Mouse (Mus musculus): Measurements from ENCODE around the gene Lilra5. TPM values are rescaled to one million over a fixed set of nuclear protein-coding genes. Genes with fewer than 3 reads are reported as not detected.
"Not testable (repeated sequence)": the region's sequence is repeated elsewhere in the genome, so short reads cannot be mapped to it uniquely, and the experiment has no call there.

Gene Lilra5
- polyA plus RNA-seq, 1 experiment from 2014 or later, result not detected

DNA sequence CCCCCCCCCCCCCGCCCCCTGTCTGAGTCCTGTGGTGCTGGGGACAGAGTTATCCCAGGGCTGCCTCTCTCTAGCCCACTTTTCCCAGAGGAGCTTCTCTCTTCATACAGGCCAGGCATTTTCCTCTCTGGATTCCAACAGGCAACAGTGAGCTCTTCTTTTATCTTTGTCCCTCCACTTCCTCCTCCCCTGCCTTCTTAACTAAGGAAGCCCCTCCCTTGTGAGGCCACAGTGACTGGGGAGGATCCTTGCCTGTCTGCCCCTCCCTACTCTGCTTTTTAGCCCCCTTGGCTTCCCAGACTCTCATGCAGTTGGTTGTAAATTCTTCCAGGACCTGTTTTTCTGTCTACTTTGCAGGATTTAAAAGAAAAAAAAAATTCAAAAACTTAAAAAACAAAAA is 18.5 kb downstream of the Lilra5 start:
- not testable (repeated sequence) for H3K4me1 ChIP-seq (ENCODE audit: control insufficient read depth, insufficient read depth, low read length); H3K36me3 ChIP-seq (ENCODE audit: control insufficient read depth, insufficient read depth, low read length); H3K27me3 ChIP-seq (ENCODE audit: control insufficient read depth, insufficient read depth, low read length); ATAC-seq (ENCODE audit: low read depth); H3K4me3 ChIP-seq (ENCODE audit: low read depth, low read length); H3K27ac ChIP-seq (ENCODE audit: low read depth, low read length); H3K9me3 ChIP-seq (ENCODE audit: control insufficient read depth, low read length); H3K4me2 ChIP-seq (ENCODE audit: low read depth, low read length); H3K9ac ChIP-seq (replicated peaks; ENCODE audit: low read depth, low read length)
- 80% methylated on average over 1 of the region's 1 CpGs for WGBS

DNA sequence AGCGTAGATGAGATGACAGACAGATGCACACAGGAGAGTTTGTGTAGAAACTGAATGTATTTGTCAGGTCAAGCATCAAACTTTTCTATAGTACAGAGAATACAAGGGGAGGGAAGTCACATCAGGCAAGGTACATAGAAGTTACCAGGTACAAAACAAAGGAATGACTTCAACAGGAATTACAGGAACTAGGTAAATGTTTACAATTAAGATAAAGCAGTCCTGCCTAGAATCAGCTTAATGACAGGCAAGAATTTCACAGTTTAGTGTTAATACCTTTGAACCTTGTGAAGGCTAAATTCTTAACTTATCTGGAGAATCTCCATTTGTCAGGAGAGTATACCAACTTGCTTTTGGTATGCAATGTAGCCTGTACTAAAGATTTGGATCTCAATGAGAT is 23.0 kb downstream of the Lilra5 start:
- ATAC-seq (ENCODE audit: low read depth); H3K27ac ChIP-seq (ENCODE audit: low read depth, low read length); H3K4me3 ChIP-seq (ENCODE audit: low read depth, low read length); H3K4me2 ChIP-seq (ENCODE audit: low read depth, low read length); H3K9ac ChIP-seq (replicated peaks; ENCODE audit: low read depth, low read length); H3K27me3 ChIP-seq (ENCODE audit: control insufficient read depth, insufficient read depth, low read length); H3K9me3 ChIP-seq (ENCODE audit: control insufficient read depth, low read length); H3K36me3 ChIP-seq (ENCODE audit: control insufficient read depth, insufficient read depth, low read length); H3K4me1 ChIP-seq (ENCODE audit: control insufficient read depth, insufficient read depth, low read length): not testable (repeated sequence)
- WGBS, result 95% methylated on average over 1 of the region's 1 CpGs

DNA sequence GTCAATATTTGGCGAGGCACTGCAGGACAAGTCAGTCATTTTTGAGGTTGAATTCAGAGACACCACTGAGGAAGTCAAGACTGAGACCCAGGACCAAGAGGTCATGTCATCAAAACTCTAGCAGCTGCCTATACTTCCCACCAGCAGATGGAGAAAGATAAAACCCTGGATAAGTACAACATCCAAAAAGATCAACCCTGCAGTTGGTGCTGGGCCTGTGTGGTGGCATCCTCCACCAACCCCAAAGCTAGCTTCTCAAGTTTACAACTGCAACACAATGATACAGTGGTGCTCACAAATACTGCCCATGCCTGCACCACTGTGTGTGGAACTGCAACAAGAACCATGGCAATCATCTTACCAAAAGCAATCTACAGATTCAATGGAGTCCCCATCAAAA is 34.6 kb downstream of the Lilra5 start:
- H3K36me3 ChIP-seq (ENCODE audit: control insufficient read depth, insufficient read depth, low read length); H3K27ac ChIP-seq (ENCODE audit: low read depth, low read length); H3K4me1 ChIP-seq (ENCODE audit: control insufficient read depth, insufficient read depth, low read length); H3K9me3 ChIP-seq (ENCODE audit: control insufficient read depth, low read length); H3K9ac ChIP-seq (replicated peaks; ENCODE audit: low read depth, low read length); H3K4me2 ChIP-seq (ENCODE audit: low read depth, low read length); ATAC-seq (ENCODE audit: low read depth); H3K27me3 ChIP-seq (ENCODE audit: control insufficient read depth, insufficient read depth, low read length); H3K4me3 ChIP-seq (ENCODE audit: low read depth, low read length): not testable (repeated sequence)
- WGBS, result 72% methylated on average over 1 of the region's 1 CpGs

DNA sequence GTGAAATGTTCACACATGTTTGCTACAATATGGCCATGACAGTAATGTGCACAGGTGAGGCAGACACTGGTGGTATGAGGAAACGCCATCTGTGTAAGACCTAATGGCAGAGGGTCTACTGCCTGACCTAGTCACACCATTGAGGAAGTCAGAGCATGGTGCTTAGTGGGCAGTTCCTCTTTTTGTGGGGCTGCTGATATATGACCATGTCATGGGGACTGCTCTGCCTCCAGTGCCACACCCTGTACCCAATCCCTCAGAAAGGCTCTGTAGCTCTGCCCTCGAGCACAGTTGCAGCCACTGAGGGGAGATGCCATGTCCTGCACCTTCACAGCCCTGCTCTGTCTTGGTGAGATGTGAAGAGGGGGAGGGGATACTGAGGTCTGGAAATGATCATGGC is 36.3 kb downstream of the Lilra5 start:
- H3K27ac ChIP-seq (ENCODE audit: low read depth, low read length); H3K27me3 ChIP-seq (ENCODE audit: control insufficient read depth, insufficient read depth, low read length); H3K4me3 ChIP-seq (ENCODE audit: low read depth, low read length); H3K4me1 ChIP-seq (ENCODE audit: control insufficient read depth, insufficient read depth, low read length); H3K4me2 ChIP-seq (ENCODE audit: low read depth, low read length); H3K9me3 ChIP-seq (ENCODE audit: control insufficient read depth, low read length); ATAC-seq (ENCODE audit: low read depth); H3K36me3 ChIP-seq (ENCODE audit: control insufficient read depth, insufficient read depth, low read length); H3K9ac ChIP-seq (replicated peaks; ENCODE audit: low read depth, low read length): not testable (repeated sequence)
- WGBS, result 79% methylated on average over 2 of the region's 2 CpGs

DNA sequence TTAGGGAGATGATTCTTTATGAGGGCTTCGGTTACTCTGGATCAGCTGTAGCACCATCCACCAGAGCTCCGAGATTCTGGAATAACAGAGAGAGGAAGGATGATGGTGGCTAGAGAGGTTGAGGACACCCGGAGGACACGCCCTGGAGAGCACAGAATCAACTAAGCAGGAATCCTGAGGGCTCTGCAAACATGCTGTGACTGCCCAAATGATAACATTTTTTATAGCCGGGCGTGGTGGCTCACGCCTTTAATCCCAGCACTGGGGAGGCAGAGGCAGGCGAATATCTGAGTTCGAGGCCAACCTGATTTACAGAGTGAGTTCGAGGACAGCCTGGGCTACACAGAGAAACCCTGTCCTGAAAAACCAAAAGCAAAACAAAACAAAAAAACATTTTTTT is 37.9 kb downstream of the Lilra5 start:
- not testable (repeated sequence) for H3K4me2 ChIP-seq (ENCODE audit: low read depth, low read length); ATAC-seq (ENCODE audit: low read depth); H3K9me3 ChIP-seq (ENCODE audit: control insufficient read depth, low read length); H3K4me1 ChIP-seq (ENCODE audit: control insufficient read depth, insufficient read depth, low read length); H3K9ac ChIP-seq (replicated peaks; ENCODE audit: low read depth, low read length); H3K36me3 ChIP-seq (ENCODE audit: control insufficient read depth, insufficient read depth, low read length); H3K4me3 ChIP-seq (ENCODE audit: low read depth, low read length); H3K27ac ChIP-seq (ENCODE audit: low read depth, low read length); H3K27me3 ChIP-seq (ENCODE audit: control insufficient read depth, insufficient read depth, low read length)
- 90% methylated on average over 10 of the region's 10 CpGs for WGBS

DNA sequence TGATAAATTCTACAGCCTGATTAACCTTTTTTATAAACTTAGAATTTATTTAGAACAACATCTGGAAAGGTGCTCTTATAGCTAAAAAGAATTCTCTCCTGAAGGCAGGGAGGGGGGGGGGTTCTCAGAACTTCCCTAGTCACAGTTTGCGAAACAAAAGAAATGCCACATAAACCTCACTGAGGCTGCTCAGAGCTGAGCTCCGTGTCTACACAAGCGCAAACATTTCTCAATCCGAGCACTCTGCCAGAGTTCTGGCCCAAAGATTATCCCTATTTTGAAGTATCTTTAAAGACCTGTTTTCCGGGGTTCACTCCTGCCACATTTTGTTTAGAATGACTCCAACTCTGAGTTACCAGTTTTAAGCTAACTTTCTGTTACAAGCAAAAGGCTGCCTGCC is 55.1 kb downstream of the Lilra5 start:
- Histone ChIP-seq H3K27me3 (ENCODE audit: control insufficient read depth, insufficient read depth, low read length) (no peaks in the 10 kb centered on the region), H3K9ac (replicated peaks; ENCODE audit: low read depth, low read length) (no peak overlapping the region), H3K4me3 (ENCODE audit: low read depth, low read length) (no peak overlapping the region), H3K36me3 (ENCODE audit: control insufficient read depth, insufficient read depth, low read length) (no peaks in the 10 kb centered on the region), H3K9me3 (ENCODE audit: control insufficient read depth, low read length) (no peaks in the 10 kb centered on the region), H3K4me2 (ENCODE audit: low read depth, low read length) (no peak overlapping the region), H3K4me1 (ENCODE audit: control insufficient read depth, insufficient read depth, low read length) (no peaks in the 10 kb centered on the region), H3K27ac (ENCODE audit: low read depth, low read length) (no peak overlapping the region)
- no peak for ATAC-seq (ENCODE audit: low read depth)
- 67% methylated on average over 5 of the region's 5 CpGs for WGBS

Other genes with a start within 250 kb of the Lilra5 start
- gene Lair1, start 174.6 kb upstream of the Lilra5 start, polyA plus RNA-seq (2014; fragmentation: Nextera tagmentation; extraction: Ambion mirVana), result 2.6 and 3.2 TPM in 2 replicates
- gene Ttyh1, start 118.3 kb upstream of the Lilra5 start, polyA plus RNA-seq (2014; fragmentation: Nextera tagmentation; extraction: Ambion mirVana), result 149 and 151 TPM in 2 replicates
- 62.4 and 68.1 TPM in 2 replicates for gene Leng8, start 100.7 kb upstream of the Lilra5 start, polyA plus RNA-seq (2014; fragmentation: Nextera tagmentation; extraction: Ambion mirVana)
- 4.1 and 4.6 TPM in 2 replicates for gene Leng9, start 87.4 kb upstream of the Lilra5 start, polyA plus RNA-seq (2014; fragmentation: Nextera tagmentation; extraction: Ambion mirVana)
- gene Cdc42ep5, start 72.9 kb upstream of the Lilra5 start, polyA plus RNA-seq (2014; fragmentation: Nextera tagmentation; extraction: Ambion mirVana), result 3.0 and 9.8 TPM in 2 replicates
- not detected in 2 replicates for gene Ncr1, start 100.0 kb downstream of the Lilra5 start, polyA plus RNA-seq (2014; fragmentation: Nextera tagmentation; extraction: Ambion mirVana)
- not detected in 2 replicates for gene Gp6, start 160.0 kb downstream of the Lilra5 start, polyA plus RNA-seq (2014; fragmentation: Nextera tagmentation; extraction: Ambion mirVana)
- gene Rdh13, start 207.9 kb downstream of the Lilra5 start, polyA plus RNA-seq (2014; fragmentation: Nextera tagmentation; extraction: Ambion mirVana), result 43.7 and 44.6 TPM in 2 replicates
- gene Eps8l1, start 222.9 kb downstream of the Lilra5 start, polyA plus RNA-seq (2014; fragmentation: Nextera tagmentation; extraction: Ambion mirVana), result 5.9 and 6.9 TPM in 2 replicates

Data from neural tube, embryonic 14.5 days (tissue).